Mouse (Mus musculus) hindbrain, embryonic 13.5 days (tissue): ENCODE measurements around the gene Crat. TPM values are rescaled to one million over a fixed set of nuclear protein-coding genes. Genes with fewer than 3 reads are reported as not detected.

Experiments
- ATAC-seq: fragments of 200-750 bp; cut with Nextera tagmentation; 2 replicates; pipeline ENCODE4 v1.8.0; 2017; ENCODE audit warnings: moderate TSS enrichment; ENCODE audit not compliant: low FRiP score
- H3K27ac ChIP-seq: fragments of 300-500 bp; sonication (generic); 2 replicates; pipeline ENCODE4 v1.5.1; 2015; ENCODE audit warnings: inconsistent platforms, mild to moderate bottlenecking, moderate library complexity
- H3K27me3 ChIP-seq: fragments of 300-500 bp; sonication (generic); 2 replicates; pipeline ENCODE4 v1.6.1; 2015; ENCODE audit warnings: mild to moderate bottlenecking, inconsistent platforms
- H3K36me3 ChIP-seq: fragments of 300-500 bp; sonication (generic); 2 replicates; pipeline ENCODE4 v1.6.1; 2015; ENCODE audit warnings: mild to moderate bottlenecking, inconsistent platforms
- H3K4me1 ChIP-seq: fragments of 300-500 bp; sonication (generic); replicated peaks from 2 replicates; pipeline ENCODE4 v1.6.1; 2015; ENCODE audit warnings: inconsistent platforms
- H3K4me2 ChIP-seq: fragments of 300-500 bp; sonication (generic); 2 replicates; pipeline ENCODE4 v1.6.1; 2015; ENCODE audit warnings: inconsistent platforms, mild to moderate bottlenecking, moderate library complexity
- H3K4me3 ChIP-seq: fragments of 300-500 bp; sonication (generic); 2 replicates; pipeline ENCODE4 v1.5.1; 2015; ENCODE audit warnings: mild to moderate bottlenecking, inconsistent platforms
- H3K9ac ChIP-seq: fragments of 300-500 bp; sonication (generic); 2 replicates; pipeline ENCODE4 v1.6.1; 2015; ENCODE audit warnings: mild to moderate bottlenecking, inconsistent platforms
- H3K9me3 ChIP-seq: fragments of 300-500 bp; sonication (generic); 2 replicates; pipeline ENCODE4 v1.6.1; 2016; ENCODE audit warnings: inconsistent platforms
- WGBS: fragments of 180-500 bp; shearing (Covaris S2); methylation state at CpG from one replicate; pipeline ENCODE4 v1.1.7; 2015; 5-methylcytosine and 5-hydroxymethylcytosine counted together
- microRNA-seq: library from miRNA; unstranded; fragments of <30 nt; microRNA quantifications from one replicate; pipeline ENCODE4, GENCODE M21; 2016
- polyA plus RNA-seq: library from polyadenylated mRNA; unstranded; fragments of >200 nt; fragmentation: Nextera tagmentation; extraction: Ambion mirVana; gene quantifications from 2 replicates; pipeline ENCODE4 v1.2.1, GENCODE M21; 2015

The Crat gene
- polyA plus RNA-seq, 1 experiment from 2014 or later = 24.0 TPM

GRCm38 (mm10) chr2:30358533-30359531 is 56.8 kb downstream of the Crat start, which contains the start of gene Sh3glb2:
TSS of gene Sh3glb2 (minus strand) at chr2:30359337.
- peaks cover 41% of the 10 kb centered on the region for H3K4me1 ChIP-seq
- H3K4me2 ChIP-seq = peak within 1 kb of the TSS; percentile 72
- peak within 1 kb of the TSS; percentile 86 for H3K27ac ChIP-seq
- no peaks in the 10 kb centered on the region for H3K9me3 ChIP-seq
- no peaks in the 10 kb centered on the region for H3K27me3 ChIP-seq
- H3K36me3 ChIP-seq = peaks cover 19% of the 10 kb centered on the region
- peak within 1 kb of the TSS; percentile 89 for H3K9ac ChIP-seq
- ATAC-seq = peak; percentile 80
- peak within 1 kb of the TSS; percentile 76 for H3K4me3 ChIP-seq
- WGBS = 3% methylated on average over 70 of the region's 73 CpGs

GRCm38 (mm10) chr2:30357552-30358510 is 57.8 kb downstream of the Crat start:
- Histone ChIP-seq H3K9ac (peak overlapping the region; percentile 89), H3K4me3 (peak overlapping the region; percentile 76), H3K4me1 (peaks cover 41% of the 10 kb centered on the region), H3K4me2 (peak overlapping the region; percentile 72), H3K27ac (peak overlapping the region; percentile 35), H3K27me3 (no peaks in the 10 kb centered on the region), H3K9me3 (no peaks in the 10 kb centered on the region), H3K36me3 (peaks cover 29% of the 10 kb centered on the region)
- ATAC-seq = no peak
- 61% methylated on average over 8 of the region's 8 CpGs for WGBS

GRCm38 (mm10) chr2:30356906-30357305 is 58.7 kb downstream of the Crat start:
- H3K36me3 ChIP-seq = peaks cover 36% of the 10 kb centered on the region
- H3K9ac ChIP-seq = peak overlapping the region; percentile 89
- no peak for ATAC-seq
- peaks cover 41% of the 10 kb centered on the region for H3K4me1 ChIP-seq
- H3K9me3 ChIP-seq = no peaks in the 10 kb centered on the region
- no peaks in the 10 kb centered on the region for H3K27me3 ChIP-seq
- no peak overlapping the region for H3K4me3 ChIP-seq
- H3K4me2 ChIP-seq = no peak overlapping the region
- 74% methylated on average over 9 of the region's 9 CpGs for WGBS
- H3K27ac ChIP-seq = no peak overlapping the region

GRCm38 (mm10) chr2:30356266-30356665 is 59.3 kb downstream of the Crat start:
- Histone ChIP-seq H3K4me3 (no peak overlapping the region), H3K4me1 (peaks cover 41% of the 10 kb centered on the region), H3K9me3 (no peaks in the 10 kb centered on the region), H3K27ac (0 out of 2 replicates have a peak overlapping the region, but pooled peaks have one; percentile 26), H3K9ac (peak overlapping the region; percentile 89; the same call in 1 of the 2 replicates), H3K4me2 (no peak overlapping the region), H3K27me3 (no peaks in the 10 kb centered on the region), H3K36me3 (peaks cover 37% of the 10 kb centered on the region)
- no peak for ATAC-seq
- WGBS = 59% methylated on average over 4 of the region's 4 CpGs

GRCm38 (mm10) chr2:30355861-30356260 is 59.8 kb downstream of the Crat start:
- ATAC-seq = no peak
- Histone ChIP-seq H3K4me2 (no peak overlapping the region), H3K4me3 (no peak overlapping the region), H3K27ac (0 out of 2 replicates have a peak overlapping the region, but pooled peaks have one; percentile 26), H3K4me1 (peaks cover 41% of the 10 kb centered on the region), H3K9me3 (no peaks in the 10 kb centered on the region), H3K9ac (peak overlapping the region; percentile 14), H3K27me3 (no peaks in the 10 kb centered on the region), H3K36me3 (peaks cover 41% of the 10 kb centered on the region)
- WGBS = 67% methylated on average over 4 of the region's 4 CpGs

- Histone ChIP-seq H3K4me3 (no peak overlapping the region), H3K27me3 (no peaks in the 10 kb centered on the region), H3K9me3 (no peaks in the 10 kb centered on the region), H3K27ac (no peak overlapping the region), H3K36me3 (peaks cover 88% of the 10 kb centered on the region), H3K4me1 (peaks cover 14% of the 10 kb centered on the region), H3K9ac (no peak overlapping the region), H3K4me2 (no peak overlapping the region)
- no peak for ATAC-seq
- 84% methylated on average over 2 of the region's 2 CpGs for WGBS
Observed at GRCm38 (mm10) chr2:30351149-30351548, 64.5 kb downstream of the Crat start.

Small RNA genes within 50 kb of the gene (microRNA-seq; reads per million reads assigned to microRNA genes)
- gene Gm47292 = not detected

Other genes with a start within 250 kb of the Crat start
- 14.3 and 19.3 TPM in 2 replicates for gene Endog, start 244.3 kb downstream of the Crat start, polyA plus RNA-seq
- 58.1 and 58.4 TPM in 2 replicates for gene Spout1, start 237.4 kb downstream of the Crat start, polyA plus RNA-seq
- 14.5 and 14.8 TPM in 2 replicates for gene Kyat1, start 210.0 kb downstream of the Crat start, polyA plus RNA-seq
- gene Lrrc8a, start 178.1 kb downstream of the Crat start, polyA plus RNA-seq = 59.8 TPM in 2 replicates
- 0.10 and 0.36 TPM in 2 replicates for gene Gm28035, start 175.2 kb downstream of the Crat start, polyA plus RNA-seq
- gene Phyhd1, start 149.6 kb downstream of the Crat start, polyA plus RNA-seq = 6.5 and 8.3 TPM in 2 replicates
- not detected in 2 replicates for gene Gm28038, start 134.8 kb downstream of the Crat start, polyA plus RNA-seq
- 33.7 TPM in 2 replicates for gene Dolk, start 129.5 kb downstream of the Crat start, polyA plus RNA-seq
- gene Nup188, start 129.4 kb downstream of the Crat start, polyA plus RNA-seq = 21.6 and 24.0 TPM in 2 replicates
- 146 and 160 TPM in 2 replicates for gene Sh3glb2, start 56.5 kb downstream of the Crat start, polyA plus RNA-seq
- 27.0 and 33.1 TPM in 2 replicates for gene Miga2, start 51.6 kb downstream of the Crat start, polyA plus RNA-seq
- gene Dolpp1, start 23.6 kb downstream of the Crat start, polyA plus RNA-seq = 51.2 and 53.9 TPM in 2 replicates
- gene Ptpa, start 226 bp upstream of the Crat start, polyA plus RNA-seq = 129 and 133 TPM in 2 replicates
- gene Ier5l, start 58.4 kb upstream of the Crat start, polyA plus RNA-seq = 2.1 and 2.9 TPM in 2 replicates
- 0.77 and 0.83 TPM in 2 replicates for gene Cstad, start 179.2 kb upstream of the Crat start, polyA plus RNA-seq